Mouse (Mus musculus): ENCODE data around the gene Olfr727.

Olfr727 gene

GRCm38 (mm10) chr14:50122886-50123285 lies at the start of gene Olfr727:
TSS of gene Olfr727 (plus strand) at chr14:50123186.
- DNase-seq (ENCODE audit: low spot score): no peak

- no peak for DNase-seq (ENCODE audit: low spot score)
These were observed 32.1 kb upstream of the Olfr727 start, which contains the start of gene Olfr726 for GRCm38 (mm10) chr14:50090853-50091252. TSS of gene Olfr726 (minus strand) at chr14:50090953.

- no peak for DNase-seq (ENCODE audit: low spot score)
These were observed 19.6 kb downstream of the Olfr727 start, which contains the start of gene Olfr728 for GRCm38 (mm10) chr14:50142580-50142979. TSS of gene Olfr728 (minus strand) at chr14:50142680.

GRCm38 (mm10) chr14:50152810-50153209 lies 29.8 kb downstream of the Olfr727 start, which contains the start of gene Olfr729:
TSS of gene Olfr729 (minus strand) at chr14:50152910.
- no peak for DNase-seq (ENCODE audit: low spot score)
